Mouse (Mus musculus) lung, embryonic 16.5 days (tissue): ENCODE measurements around the gene Shc1. TPM values are rescaled to one million over a fixed set of nuclear protein-coding genes. Genes with fewer than 3 reads are reported as not detected.

Experiments
- ATAC-seq: fragments of 200-750 bp; cut with Nextera tagmentation; 2 replicates; pipeline ENCODE4 v1.8.0; 2017; ENCODE audit warnings: low read depth, mild to moderate bottlenecking, moderate library complexity
- H3K27ac ChIP-seq: fragments of 300-500 bp; sonication (generic); 2 replicates; pipeline ENCODE4 v1.5.1; 2014; ENCODE audit warnings: mild to moderate bottlenecking, control low read depth, low read length
- H3K27me3 ChIP-seq: fragments of 300-500 bp; sonication (generic); 2 replicates; pipeline ENCODE4 v1.6.1; 2014; ENCODE audit warnings: low read depth, low read length, mixed read lengths; ENCODE audit not compliant: control insufficient read depth, insufficient read depth
- H3K36me3 ChIP-seq: fragments of 300-500 bp; sonication (generic); 2 replicates; pipeline ENCODE4 v1.6.1; 2014; ENCODE audit warnings: low read length; ENCODE audit not compliant: control insufficient read depth, insufficient read depth
- H3K4me1 ChIP-seq: fragments of 300-500 bp; sonication (generic); replicated peaks from 2 replicates; pipeline ENCODE4 v1.6.1; 2014; ENCODE audit warnings: low read length, mixed read lengths; ENCODE audit not compliant: control insufficient read depth, insufficient read depth
- H3K4me2 ChIP-seq: fragments of 300-500 bp; sonication (generic); 2 replicates; pipeline ENCODE4 v1.6.1; 2014; ENCODE audit warnings: low read depth, low read length, control low read depth
- H3K4me3 ChIP-seq: fragments of 300-500 bp; sonication (generic); 2 replicates; pipeline ENCODE4 v1.5.1; 2014; ENCODE audit warnings: mild to moderate bottlenecking, low read length, control low read depth
- H3K9ac ChIP-seq: fragments of 300-500 bp; sonication (generic); 2 replicates; pipeline ENCODE4 v1.6.1; 2014; ENCODE audit warnings: low read length, control low read depth
- H3K9me3 ChIP-seq: fragments of 300-500 bp; sonication (generic); 2 replicates; pipeline ENCODE4 v1.6.1; 2016; ENCODE audit warnings: low read length; ENCODE audit not compliant: control insufficient read depth
- WGBS: fragments of 180-500 bp; shearing (Covaris S2); extraction: QIAGEN DNeasy Blood & Tissue Kit; methylation state at CpG from one replicate; pipeline ENCODE4 v1.1.7; 2014; 5-methylcytosine and 5-hydroxymethylcytosine counted together
- polyA plus RNA-seq: library from polyadenylated mRNA; unstranded; fragments of >200 nt; fragmentation: Nextera tagmentation; extraction: Ambion mirVana; gene quantifications from 2 replicates; pipeline ENCODE4 v1.2.1, GENCODE M21; 2015

Shc1 gene
- polyA plus RNA-seq, 1 experiment from 2014 or later, result 114 TPM

DNA sequence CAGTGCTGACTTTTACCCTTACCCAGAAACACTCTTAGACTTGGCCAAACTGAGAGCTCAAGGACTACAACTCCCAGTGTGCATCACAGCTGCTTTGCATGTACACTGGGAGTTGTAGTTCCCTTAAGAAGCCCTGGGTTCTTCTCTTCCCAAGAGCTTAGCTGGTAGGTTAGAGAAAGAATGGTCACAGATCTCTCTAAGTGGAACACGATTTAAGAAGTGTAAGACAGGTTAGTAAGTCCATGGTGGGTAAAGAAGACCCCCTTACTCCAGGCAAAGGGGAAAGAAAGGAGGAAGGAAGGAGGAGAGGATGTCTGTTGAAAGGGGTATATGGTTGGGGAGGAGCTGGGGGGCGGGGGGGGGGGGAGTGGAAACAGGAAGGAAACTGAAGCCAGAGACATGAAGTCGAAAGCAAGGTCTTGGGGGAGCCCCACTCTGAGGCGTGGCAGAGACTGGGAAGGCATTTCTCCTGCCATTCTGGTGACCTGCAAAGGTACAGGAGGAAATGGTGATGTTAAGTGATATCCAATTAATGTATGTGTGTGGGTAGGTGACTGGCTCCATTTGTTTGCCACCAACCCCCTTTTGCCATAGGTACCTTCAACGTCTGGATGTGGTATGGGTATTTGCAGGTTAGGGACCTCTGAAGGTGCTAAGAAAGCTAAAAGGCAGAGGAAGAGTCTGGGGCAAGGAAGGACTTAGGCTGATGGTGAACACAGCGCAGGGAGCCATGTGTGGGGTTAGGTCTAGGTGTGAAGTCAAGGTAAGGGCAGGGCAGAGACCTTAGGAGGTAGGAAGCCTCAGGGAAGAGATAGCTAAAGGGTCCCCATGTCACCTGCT is 29.1 kb upstream of the Shc1 start:
- Histone ChIP-seq H3K9ac (no peak overlapping the region), H3K36me3 (no peaks in the 10 kb centered on the region), H3K27me3 (no peaks in the 10 kb centered on the region), H3K27ac (no peak overlapping the region), H3K4me2 (no peak overlapping the region), H3K4me3 (no peak overlapping the region), H3K9me3 (no peaks in the 10 kb centered on the region), H3K4me1 (peaks cover 53% of the 10 kb centered on the region)
- no peak for ATAC-seq
- 51% methylated on average over 5 of the region's 6 CpGs for WGBS

DNA sequence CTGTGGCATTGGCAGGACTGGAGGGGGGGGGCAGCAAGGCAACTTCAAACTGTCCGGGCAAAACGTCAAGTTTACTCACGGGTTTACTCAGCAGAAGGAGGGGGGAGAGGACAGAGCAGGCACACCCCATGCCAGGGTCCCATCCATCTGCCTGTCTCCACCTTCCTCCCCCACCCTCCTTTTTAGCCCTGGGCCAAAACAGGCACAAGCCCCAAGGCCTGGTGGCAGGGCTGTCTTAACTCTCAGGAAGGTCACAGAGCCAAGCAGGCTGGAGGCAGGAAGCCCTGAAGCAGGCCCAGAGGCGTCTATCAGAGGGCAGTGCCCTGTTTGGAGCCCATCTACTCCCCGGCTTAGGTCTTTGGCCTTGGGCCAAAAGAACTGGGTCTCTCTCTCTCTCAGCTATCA is 28.1 kb upstream of the Shc1 start:
- ATAC-seq, result no peak
- peak overlapping the region; percentile 76 for H3K9ac ChIP-seq
- no peaks in the 10 kb centered on the region for H3K9me3 ChIP-seq
- peak overlapping the region; percentile 73 for H3K4me3 ChIP-seq
- peak overlapping the region; percentile 89 for H3K27ac ChIP-seq
- peaks cover 44% of the 10 kb centered on the region for H3K4me1 ChIP-seq
- no peaks in the 10 kb centered on the region for H3K27me3 ChIP-seq
- 32% methylated on average over 5 of the region's 5 CpGs for WGBS
- H3K4me2 ChIP-seq, result peak overlapping the region; percentile 98
- no peaks in the 10 kb centered on the region for H3K36me3 ChIP-seq

DNA sequence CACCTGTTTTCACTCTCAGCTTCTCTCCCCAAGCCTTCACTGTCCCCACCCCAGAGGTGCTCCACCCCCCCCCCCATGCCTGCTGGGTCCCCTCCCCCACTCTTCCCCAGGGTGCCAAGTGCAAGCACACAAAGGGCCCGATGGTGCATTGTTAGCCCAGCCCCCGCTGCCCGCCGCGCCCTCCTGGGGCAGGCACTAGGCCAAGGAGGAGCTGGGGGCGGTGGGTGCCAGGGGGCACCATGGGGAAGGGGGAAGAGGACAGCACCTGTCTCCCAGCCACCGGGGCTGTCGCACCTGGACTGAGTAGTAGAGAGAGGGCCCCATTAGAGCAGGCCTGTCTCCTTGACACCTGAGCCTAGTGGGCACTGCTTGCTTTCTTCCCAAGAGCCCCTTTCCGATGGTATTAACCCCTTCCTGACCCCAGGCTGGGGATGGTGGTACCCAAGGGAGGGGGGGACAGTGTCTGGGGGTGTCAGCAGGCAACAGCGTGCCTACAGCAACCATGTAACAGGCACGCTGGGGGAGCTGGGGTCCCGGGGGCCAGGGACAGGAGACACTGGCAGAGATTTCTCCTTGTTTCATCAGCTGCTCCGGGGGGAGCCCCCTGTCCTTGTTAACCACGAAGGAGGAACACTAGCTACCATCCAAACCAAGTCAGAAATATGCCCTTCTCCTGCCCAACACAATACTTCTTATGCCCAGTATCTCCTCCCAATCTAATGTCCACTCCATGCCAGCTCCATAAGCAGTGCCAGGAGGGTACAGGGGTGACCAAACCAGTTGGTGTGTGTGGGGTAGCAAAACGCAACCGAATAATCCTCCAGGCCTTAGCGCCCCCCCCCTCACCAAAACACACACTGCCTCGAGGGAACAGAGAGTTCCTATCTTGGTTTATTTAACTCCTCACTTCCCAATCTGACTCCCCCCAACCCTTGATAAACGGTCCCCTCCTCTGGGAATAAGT is 27.3 kb upstream of the Shc1 start:
- WGBS, result 12% methylated on average over 19 of the region's 19 CpGs
- Histone ChIP-seq H3K4me1 (peaks cover 43% of the 10 kb centered on the region), H3K9me3 (no peaks in the 10 kb centered on the region), H3K36me3 (no peaks in the 10 kb centered on the region), H3K27me3 (no peaks in the 10 kb centered on the region), H3K4me3 (peak overlapping the region; percentile 73), H3K4me2 (peak overlapping the region; percentile 98), H3K9ac (peak overlapping the region; percentile 76), H3K27ac (peak overlapping the region; percentile 89)
- ATAC-seq, result no peak

DNA sequence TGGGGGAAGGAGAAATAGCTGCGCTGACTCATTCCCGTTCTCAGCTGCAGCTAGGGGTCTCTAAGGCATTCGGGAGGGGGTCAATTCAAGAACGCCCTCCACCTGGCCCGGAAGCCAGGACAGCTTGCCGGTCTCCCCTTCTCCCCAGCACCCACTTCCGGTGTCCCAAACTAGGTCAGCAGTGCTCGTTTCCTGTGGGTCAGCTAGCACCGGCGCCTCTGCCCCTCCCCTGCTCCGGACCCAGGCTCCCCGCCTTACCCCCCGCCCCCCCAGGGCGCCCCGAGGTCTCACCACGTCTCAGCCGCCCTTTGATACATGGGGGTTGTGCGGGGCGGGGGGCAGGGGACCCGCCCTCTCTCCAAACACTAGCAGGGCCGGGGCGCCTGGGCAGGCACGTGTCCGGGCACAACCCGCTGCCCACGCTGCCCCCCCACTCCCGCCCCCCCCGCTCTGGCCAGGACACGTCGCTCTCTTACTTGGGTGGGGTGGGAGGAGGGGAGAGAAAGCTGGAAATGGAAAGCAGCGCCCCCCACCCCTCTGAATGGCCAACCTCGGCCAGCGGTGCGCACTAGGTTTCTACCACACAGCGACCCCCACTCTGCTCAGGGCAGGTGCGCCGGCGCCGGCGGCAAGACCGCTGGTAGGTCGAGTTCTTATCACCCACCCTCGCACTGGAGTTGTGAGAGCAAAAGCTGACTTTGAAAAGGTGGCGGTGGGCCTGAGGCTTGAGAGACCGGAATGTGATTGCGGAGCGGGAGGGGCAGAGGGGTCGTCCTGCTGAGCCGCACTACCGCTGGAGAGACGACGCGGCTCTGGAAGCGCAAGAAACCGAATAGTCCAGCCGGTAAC is 26.4 kb upstream of the Shc1 start:
- Histone ChIP-seq H3K4me3 (peak overlapping the region; percentile 73), H3K9ac (peak overlapping the region; percentile 76), H3K4me1 (peaks cover 43% of the 10 kb centered on the region), H3K36me3 (no peaks in the 10 kb centered on the region), H3K4me2 (peak overlapping the region; percentile 98), H3K27ac (peak overlapping the region; percentile 89), H3K9me3 (no peaks in the 10 kb centered on the region), H3K27me3 (no peaks in the 10 kb centered on the region)
- under 1% methylated on average over 53 of the region's 56 CpGs for WGBS
- ATAC-seq, result no peak

DNA sequence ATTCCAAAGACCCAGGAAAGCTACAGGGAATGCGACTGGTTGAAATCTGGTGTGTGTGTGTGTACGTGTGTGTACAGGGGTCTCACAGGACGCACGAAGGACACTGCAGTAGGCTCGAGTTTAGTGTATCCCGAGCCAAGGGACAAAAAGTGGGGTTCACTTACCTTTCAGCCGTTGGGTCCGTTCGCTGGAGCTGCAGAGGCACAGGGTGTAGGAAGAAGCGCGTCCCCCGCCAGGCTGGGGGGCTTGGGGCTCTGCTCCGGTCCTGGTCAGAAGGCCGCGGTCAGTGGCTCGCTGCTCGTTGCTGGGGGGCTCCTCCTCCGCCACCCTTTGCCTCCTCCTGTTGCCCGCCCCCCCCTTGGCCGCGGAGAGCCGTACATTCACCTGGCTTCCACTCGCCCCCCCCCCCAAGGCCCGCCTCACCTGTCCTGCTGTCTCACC is 25.4 kb upstream of the Shc1 start:
- peak overlapping the region; percentile 98 for H3K4me2 ChIP-seq
- no peaks in the 10 kb centered on the region for H3K9me3 ChIP-seq
- no peaks in the 10 kb centered on the region for H3K36me3 ChIP-seq
- peaks cover 34% of the 10 kb centered on the region for H3K4me1 ChIP-seq
- ATAC-seq, result no peak
- H3K27me3 ChIP-seq, result no peaks in the 10 kb centered on the region
- H3K4me3 ChIP-seq, result peak overlapping the region; percentile 73
- peak overlapping the region; percentile 76 for H3K9ac ChIP-seq
- H3K27ac ChIP-seq, result peak overlapping the region; percentile 89
- WGBS, result under 1% methylated on average over 14 of the region's 24 CpGs

DNA sequence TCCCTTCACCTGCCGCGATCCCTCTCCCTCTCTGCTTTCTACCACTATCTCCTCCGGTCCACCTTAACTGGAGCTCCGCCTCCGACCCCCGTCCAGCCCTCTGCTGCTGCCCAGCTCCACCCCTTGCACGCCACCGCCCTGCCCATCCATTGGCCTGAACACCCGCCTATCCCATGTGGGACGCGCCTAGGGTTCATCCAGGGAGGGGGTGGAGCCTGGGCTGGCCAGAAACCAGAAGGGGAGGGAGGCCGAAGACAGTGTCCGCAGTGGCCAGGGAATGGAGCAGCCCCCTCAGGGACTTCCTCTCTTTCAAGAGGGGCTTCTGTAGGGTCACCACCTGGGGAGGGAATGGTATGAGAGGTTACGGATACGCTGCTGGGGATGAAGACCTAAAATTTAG is 24.6 kb upstream of the Shc1 start:
- Histone ChIP-seq H3K4me1 (peaks cover 29% of the 10 kb centered on the region), H3K27ac (peak overlapping the region; percentile 98), H3K4me3 (peak overlapping the region; percentile 73), H3K9me3 (no peaks in the 10 kb centered on the region), H3K27me3 (no peaks in the 10 kb centered on the region), H3K4me2 (peak overlapping the region; percentile 99), H3K9ac (peak overlapping the region; percentile 80), H3K36me3 (no peaks in the 10 kb centered on the region)
- 0% methylated on average over 15 of the region's 15 CpGs for WGBS
- peak; percentile 95 for ATAC-seq

DNA sequence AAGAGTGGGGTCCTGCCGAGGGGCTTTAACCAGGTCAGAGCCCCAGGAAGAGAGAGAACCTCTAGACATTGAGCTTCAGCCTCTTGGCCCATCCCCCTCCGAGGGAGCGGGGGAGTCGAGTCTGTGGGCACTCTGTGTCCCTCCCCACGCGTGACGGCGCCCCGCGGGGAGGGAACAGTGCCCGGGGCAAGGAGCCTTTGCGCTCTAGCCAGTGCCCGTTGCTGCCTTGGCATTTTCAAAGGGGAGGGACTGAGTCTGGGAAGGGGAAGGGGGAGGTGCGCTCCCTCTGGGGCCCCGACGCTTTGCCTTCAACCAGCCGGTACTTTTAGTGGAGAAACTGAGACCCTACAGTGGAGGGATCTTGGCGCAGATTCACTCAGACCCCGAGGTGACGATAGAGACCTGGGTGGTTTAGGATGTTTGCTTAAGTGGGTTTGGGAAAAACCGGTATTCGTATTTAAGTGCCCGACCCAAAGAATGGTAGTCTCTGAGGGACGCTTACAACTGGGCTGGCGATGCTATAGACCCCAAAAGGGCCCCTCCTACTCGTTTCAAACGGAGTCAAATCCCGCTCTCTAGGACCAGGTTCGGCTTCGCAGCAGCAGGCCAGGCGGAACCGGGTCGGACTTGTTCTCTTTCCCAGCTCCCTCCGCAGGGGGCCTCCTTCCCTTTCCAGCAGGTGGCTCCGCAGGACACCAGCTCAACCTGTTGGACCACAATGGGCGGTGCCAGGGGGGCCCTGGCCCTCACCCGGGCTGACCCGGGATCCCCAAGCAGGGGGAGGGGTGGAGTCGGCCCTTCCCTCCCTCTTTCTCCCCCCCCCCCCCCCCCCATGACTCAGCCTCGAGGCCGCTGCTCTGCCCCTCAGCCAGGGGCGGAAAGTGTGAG is 24.0 kb upstream of the Shc1 start, which contains the start of gene Zbtb7b:
TSS of gene Zbtb7b (minus strand) at position 771 of the 888 bp plus-strand sequence.
- no peaks in the 10 kb centered on the region for H3K36me3 ChIP-seq
- no peaks in the 10 kb centered on the region for H3K9me3 ChIP-seq
- peak within 1 kb of the TSS; percentile 98 for H3K27ac ChIP-seq
- peaks cover 29% of the 10 kb centered on the region for H3K4me1 ChIP-seq
- peak within 1 kb of the TSS; percentile 80 for H3K9ac ChIP-seq
- peak within 1 kb of the TSS; percentile 99 for H3K4me2 ChIP-seq
- under 1% methylated on average over 40 of the region's 42 CpGs for WGBS
- H3K4me3 ChIP-seq, result peak within 1 kb of the TSS; percentile 73
- no peaks in the 10 kb centered on the region for H3K27me3 ChIP-seq
- ATAC-seq, result peak; percentile 58

DNA sequence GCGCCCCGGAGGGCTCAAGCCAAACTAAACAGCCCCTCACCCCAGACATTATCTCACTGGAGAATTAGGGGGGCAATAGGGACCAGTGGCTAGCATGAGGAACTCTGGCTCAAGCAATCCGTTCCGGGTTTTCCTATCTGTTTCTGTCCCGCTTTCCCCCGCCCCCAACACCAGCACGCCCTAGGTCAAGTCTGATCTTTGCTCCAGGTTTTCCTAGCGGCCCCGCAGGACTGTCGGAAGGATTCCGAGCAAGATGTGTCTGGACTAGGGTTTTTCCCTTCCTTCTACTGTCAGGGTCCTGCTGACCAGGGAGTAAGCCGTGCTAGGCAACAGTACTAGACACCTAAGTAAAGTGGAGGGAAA is 23.4 kb upstream of the Shc1 start:
- WGBS, result under 1% methylated on average over 12 of the region's 12 CpGs
- peaks cover 26% of the 10 kb centered on the region for H3K4me1 ChIP-seq

More for the DNA sequence above, 23.4 kb upstream of the Shc1 start:
- Histone ChIP-seq H3K4me3 (peak overlapping the region; percentile 73), H3K27me3 (no peaks in the 10 kb centered on the region), H3K36me3 (no peaks in the 10 kb centered on the region), H3K9ac (peak overlapping the region; percentile 80), H3K9me3 (no peaks in the 10 kb centered on the region), H3K4me2 (peak overlapping the region; percentile 99), H3K27ac (peak overlapping the region; percentile 98)
- ATAC-seq, result peak; percentile 29
